Mouse (Mus musculus): Measurements from ENCODE around the gene Gm5105.

Gene Gm5105

DNA sequence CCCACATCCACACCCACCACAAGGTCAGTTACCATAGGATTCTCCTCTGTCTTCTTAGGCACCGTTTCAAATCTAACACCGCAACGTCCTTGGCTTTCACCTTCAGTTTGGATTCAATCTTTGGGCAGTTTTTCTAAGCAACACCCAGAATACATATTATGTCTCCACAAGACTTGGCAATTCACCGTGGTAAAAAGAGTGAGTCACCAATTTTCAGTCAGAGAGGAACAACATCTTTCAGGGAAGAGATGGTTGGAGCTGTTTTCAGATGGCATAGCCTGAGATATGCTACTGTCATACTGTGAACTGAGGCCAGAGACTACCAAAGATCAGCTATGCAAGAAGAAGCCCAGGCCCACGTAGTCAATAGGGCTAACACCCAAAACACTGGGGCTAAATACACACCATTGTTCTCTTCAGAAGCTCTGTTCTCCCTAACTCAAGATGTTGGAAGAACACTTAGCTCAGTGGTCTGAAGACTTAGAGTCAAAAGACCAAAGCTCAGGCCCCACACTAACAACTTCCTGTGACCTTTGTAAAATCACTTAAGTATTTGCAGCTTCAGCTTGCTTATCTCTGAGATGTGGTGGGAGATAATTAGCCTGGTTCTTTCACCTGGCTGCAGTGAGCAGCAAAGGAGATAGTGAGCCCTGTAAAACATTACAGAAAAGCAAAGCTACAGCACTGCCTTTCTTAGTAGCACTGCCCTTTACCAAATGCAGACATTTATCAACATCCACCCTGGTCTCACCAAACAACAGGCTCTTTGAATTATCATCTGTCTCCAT lies 39.4 kb downstream of the Gm5105 start:
- DNase-seq (ENCODE audit: low read depth, low spot score): no peak

DNA sequence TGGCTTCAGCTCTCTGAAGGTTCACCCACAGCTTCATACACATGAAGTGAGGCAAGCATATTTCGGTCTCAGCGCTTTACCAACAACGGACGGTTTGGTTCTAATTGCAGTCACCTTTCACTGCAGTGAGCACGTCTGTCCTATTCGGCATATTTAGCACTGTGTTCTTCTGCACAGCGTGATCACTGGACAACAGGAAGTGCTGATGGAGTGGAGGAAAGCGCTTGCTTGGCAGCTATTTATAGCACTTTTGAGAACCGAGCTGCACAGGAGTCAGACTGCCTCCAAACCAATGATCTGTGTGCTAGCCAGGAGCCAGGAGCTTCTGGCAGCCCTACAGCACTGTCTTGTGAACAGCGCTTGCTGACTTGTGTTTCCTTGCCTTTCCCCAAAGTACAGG lies 40.9 kb downstream of the Gm5105 start:
- DNase-seq (ENCODE audit: low read depth, low spot score): no peak

DNA sequence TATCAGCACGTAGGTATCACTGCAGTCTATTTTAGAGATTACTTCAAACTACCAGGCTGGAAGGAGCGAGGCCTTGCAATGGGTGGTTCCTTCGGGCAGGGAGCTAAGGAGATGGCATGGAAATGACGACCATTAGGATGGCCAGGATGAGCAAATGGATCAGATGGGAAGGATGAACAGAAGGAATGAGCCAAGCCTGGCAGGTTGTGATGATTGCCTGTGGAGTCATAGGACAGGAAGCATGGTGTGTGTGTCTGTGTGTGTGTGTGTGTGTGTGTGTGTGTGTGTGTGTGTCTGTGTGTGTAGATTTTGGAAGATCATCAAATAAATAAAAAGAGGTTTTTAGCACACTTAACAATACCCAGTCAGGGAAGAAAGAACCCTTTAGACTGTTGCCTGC lies 44.5 kb downstream of the Gm5105 start:
- no peak for DNase-seq (ENCODE audit: low read depth, low spot score)

DNA sequence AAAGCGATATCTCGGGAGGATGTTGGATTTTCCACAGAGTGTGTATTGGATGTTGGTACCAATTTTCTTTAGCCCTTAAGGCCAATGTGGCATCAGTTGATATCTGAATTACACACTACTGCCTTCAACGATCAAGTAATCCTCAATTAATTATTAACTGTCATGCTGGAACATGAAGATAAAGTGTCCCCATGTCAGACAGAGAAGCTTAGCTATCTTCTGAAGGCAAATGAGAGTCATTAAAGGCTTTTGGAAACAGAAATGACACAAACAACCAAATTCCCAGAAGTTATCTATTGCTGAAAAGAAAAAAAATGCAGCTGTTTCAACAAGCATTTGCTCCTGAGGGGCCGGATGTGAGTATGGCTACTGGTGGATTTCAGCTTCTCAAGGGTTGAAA lies 45.2 kb downstream of the Gm5105 start:
- DNase-seq (ENCODE audit: low read depth, low spot score): no peak

DNA sequence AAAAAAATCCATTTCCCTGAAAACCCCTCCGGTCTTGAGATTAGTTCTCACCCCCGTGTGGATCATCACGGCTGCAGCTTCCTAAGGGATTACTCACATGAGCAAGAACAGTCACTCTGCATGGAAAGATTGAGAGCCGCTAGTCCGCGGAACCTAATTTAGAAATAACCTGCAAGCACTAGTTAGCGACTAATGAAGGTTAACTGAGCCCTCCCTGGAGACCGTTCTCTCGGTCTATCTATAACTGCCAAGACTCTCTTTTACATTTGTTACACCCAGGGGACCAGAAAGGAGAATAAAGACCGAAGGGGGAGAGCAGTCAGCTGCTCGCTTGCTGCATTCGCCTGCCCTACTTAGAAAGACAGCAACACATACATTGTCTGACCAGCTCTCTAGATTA lies 50.4 kb downstream of the Gm5105 start:
- DNase-seq (ENCODE audit: low read depth, low spot score): peak; percentile 23

DNA sequence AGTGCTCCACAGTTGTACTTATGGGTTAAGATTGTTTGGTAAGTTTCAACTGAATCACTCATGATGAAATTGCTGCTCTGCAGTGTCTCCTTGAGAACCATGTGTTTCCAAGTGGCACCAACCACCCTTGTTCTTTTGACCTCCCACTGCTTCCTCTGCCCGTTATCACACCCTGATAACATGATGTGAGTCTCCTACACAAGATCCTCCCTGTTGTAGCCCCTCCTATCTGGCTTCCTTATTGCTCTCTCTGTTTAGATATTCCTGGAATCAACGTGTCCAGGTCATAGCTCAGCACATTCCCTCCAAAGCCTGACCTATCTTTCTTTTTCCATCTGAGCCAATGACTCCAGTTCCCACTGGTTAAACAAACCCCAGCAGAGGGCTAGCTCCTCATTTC lies 52.5 kb downstream of the Gm5105 start:
- DNase-seq (ENCODE audit: low read depth, low spot score): no peak

DNA sequence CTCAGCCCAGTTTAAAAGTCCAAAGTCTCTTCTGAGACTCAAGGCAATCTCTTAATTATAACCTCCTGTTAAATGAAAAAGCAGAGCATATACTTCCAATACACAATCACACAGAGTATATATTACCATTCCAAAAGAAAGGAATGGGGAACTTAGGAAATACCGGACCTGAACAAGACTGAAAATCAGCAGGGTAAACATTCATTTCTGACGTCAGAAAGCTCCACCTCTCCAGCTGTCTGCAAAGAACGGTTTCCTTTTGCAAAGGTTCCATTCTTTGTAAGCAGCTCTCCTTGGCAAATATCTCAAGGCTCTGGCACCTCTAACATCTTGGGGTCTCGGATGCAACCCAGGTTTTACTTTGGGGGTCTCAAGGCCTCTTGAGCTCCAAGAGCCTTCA lies 54.8 kb downstream of the Gm5105 start:
- DNase-seq (ENCODE audit: low read depth, low spot score): no peak

DNA sequence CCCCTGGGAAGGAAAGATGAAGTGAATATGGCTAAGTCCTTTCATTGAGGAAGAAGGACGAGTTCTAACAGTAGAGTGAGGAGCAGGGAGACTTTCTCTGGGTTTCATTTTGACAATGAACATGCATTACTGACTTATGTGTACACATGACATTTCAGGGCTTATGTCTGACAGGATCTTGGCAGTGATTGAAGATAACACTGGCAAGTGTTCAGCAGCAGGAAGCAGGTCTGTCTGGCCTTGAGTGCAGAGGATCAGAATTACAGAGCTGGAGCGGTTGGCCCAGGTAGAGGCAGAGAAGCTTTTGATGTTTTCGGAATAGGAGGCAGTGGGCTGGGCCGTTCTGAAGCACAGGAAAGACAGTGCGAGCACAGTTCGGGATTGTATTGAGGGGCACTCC lies 59.0 kb downstream of the Gm5105 start:
- DNase-seq (ENCODE audit: low read depth, low spot score): no peak

DNA sequence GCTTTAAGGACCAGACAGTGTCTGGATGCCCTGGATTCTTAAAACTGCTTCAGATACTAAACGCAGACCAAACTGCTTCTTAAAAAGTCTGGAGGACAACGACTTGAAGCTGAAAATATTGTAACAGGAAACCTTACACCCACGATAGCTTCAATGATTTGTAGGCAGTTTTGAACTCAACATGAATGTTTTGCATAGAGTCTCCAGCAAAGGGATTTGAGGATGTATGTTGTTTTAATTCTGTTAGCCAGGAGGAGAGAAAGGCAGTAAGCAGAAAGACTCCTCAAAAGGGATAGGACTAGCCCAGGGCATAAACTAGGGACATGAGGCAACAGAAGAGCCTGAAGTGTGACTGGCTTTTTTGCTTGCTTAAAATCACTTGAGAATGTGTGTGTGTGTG lies 60.3 kb downstream of the Gm5105 start:
- no peak for DNase-seq (ENCODE audit: low read depth, low spot score)

DNA sequence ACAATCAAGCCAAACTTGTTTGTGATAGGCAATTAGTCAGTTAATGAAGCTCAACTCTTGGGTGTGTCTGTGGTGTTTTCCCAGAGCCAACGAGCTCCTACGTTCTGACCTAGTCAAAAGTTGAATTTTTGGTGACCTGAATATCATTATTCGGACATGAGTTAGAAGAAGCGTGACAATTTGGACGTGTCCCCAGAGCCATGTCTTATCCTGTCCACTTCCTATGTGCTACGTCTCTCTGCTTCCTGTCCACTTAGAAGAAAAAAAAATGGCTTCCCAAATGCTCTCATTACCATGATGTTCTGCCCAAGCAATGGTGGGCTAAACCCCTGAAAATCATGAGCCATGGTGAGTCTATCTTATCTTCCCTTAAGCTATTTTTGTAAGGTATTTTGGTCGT lies 63.9 kb downstream of the Gm5105 start:
- no peak for DNase-seq (ENCODE audit: low read depth, low spot score)

DNA sequence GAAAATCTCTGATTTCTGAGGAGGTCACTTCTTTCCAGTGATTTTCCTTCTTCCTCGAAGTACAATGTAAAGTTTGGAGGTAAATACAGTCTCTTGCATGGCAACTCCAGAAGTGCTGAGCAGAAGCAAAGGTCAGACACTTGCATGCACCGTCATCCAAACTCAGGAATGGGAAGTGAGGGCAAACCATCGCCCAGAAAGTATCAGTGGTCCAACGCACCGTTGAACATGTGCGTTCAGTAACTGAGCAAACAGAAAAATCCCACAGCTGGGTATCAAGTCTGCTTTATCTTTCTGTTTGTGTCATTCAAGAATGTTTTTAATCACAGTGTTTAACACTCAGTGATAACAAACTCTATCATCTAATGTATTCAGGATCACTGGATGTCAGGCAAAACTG lies 64.6 kb downstream of the Gm5105 start:
- no peak for DNase-seq (ENCODE audit: low read depth, low spot score)

DNA sequence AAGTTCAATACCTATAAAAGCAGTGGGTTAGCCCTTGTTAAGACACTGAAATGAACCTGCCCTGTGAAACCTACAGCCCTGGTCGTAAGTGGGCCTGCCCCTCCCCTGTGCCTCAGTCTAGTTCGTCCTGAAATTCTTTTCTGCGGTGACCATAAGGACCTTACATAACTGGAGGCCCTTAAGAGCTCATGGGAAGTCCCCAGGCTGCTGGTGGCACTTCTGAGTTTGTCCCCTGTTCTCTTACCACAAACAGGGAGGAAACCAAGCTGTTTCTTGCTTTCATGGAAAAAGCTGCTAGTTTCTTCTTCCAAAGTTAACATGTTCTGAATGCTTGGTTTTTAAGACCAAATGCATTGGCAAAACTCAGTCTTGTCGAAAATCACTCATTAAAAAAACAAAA lies 65.3 kb downstream of the Gm5105 start:
- DNase-seq (ENCODE audit: low read depth, low spot score): no peak

DNA sequence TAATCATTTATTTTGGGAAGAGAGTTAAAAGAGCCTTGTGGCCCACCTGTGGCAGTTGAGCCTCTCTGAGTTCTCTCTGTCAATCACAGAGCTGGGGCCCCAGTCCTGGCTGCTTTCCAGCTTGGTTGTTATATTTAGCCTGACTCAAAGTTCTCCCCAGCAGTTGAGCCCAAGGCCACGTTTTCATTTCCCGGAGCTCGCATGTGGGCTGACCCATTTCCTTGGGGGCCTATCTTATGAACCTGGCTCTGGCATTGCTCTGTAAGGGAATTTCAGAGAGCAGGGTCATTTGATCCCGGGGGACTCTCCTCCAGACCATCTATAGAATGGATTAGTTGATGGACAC lies 66.5 kb downstream of the Gm5105 start:
- no peak for DNase-seq (ENCODE audit: low read depth, low spot score)

DNA sequence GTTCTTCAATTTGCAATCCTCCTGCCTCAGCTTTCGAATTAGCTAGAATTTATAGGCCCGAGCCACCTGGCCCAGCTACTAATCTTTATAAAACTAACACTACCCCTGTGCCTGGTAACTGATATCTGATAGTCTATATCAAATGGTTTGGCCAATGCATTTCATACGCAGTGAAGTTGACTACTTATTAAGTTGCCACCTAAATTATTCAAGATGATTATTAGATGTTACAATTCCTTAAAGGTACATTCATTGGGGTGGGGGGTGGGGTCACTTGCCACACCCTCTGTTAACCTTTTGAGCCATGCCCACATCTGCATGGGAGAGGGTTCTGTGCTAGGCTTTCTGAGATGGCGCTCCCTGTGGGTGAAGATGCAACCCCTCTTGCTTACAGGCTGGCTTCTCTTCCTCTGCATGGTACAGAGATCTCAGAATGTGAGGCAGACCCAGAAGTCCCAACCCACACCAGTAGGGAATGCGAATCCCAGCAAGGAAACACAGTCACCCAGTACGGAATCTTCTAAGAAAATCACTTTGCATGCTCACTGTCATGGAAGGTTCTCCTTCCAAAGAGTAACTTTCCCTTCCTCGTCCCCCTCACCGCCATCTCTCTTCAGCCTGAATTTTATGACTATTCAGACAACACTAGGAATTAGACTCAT lies 67.0 kb downstream of the Gm5105 start:
- no peak for DNase-seq (ENCODE audit: low read depth, low spot score)

DNA sequence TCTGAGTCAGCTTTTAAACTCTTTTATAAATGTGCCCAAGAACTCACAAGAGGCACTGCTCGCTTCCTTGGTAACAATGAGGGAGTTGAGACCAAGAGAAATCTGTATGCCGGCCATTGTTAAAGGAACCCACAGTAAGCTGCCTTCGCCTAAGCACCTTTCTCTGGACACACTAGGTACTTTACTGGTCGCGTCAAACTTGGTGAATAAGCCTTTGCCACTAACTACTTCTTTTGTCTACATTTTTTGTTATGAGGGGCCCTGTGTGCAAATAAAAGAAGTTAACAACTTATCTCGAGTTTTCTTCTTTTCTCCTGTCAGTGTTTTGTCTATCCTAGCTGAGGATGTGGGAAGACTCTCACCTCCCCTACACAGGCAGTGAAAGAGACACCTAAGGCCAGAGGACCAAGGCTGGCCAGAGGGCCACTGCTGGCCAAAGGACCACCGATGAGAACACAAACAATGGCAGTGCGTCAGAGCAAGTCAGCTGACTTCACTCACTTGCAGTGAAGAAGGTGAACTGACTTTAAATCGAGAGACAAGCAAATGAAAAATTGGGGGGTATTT lies 67.9 kb downstream of the Gm5105 start:
- no peak for DNase-seq (ENCODE audit: low read depth, low spot score)

Measured in mesoderm, embryonic 11.5 days (tissue).